Mouse (Mus musculus) intestine, embryonic 16.5 days (tissue): Measurements from ENCODE around the gene Hs3st5. TPM values are rescaled to one million over a fixed set of nuclear protein-coding genes. Genes with fewer than 3 reads are reported as not detected.

Experiments
- ATAC-seq: fragments of 200-750 bp; cut with Nextera tagmentation; 2 replicates; pipeline ENCODE4 v1.8.0; 2017; ENCODE audit warnings: moderate TSS enrichment, moderate library complexity
- H3K27ac ChIP-seq: fragments of 300-500 bp; sonication (generic); 2 replicates; pipeline ENCODE4 v1.5.1; 2014; ENCODE audit warnings: mild to moderate bottlenecking, low read length
- H3K27me3 ChIP-seq: fragments of 300-500 bp; sonication (generic); replicated peaks from 2 replicates; pipeline ENCODE4 v1.6.1; 2014; ENCODE audit warnings: low read length, control low read depth, mixed read lengths; ENCODE audit not compliant: control insufficient read depth, insufficient read depth
- H3K36me3 ChIP-seq: fragments of 300-500 bp; sonication (generic); 2 replicates; pipeline ENCODE4 v1.6.1; 2014; ENCODE audit warnings: low read length, control low read depth; ENCODE audit not compliant: control insufficient read depth, insufficient read depth
- H3K4me1 ChIP-seq: fragments of 300-500 bp; sonication (generic); 2 replicates; pipeline ENCODE4 v1.6.1; 2014; ENCODE audit warnings: low read length, control low read depth, mixed read lengths; ENCODE audit not compliant: control insufficient read depth, insufficient read depth
- H3K4me2 ChIP-seq: fragments of 300-500 bp; sonication (generic); 2 replicates; pipeline ENCODE4 v1.6.1; 2014; ENCODE audit warnings: low read depth, low read length, control low read depth
- H3K4me3 ChIP-seq: fragments of 300-500 bp; sonication (generic); 2 replicates; pipeline ENCODE4 v1.5.1; 2014; ENCODE audit warnings: mild to moderate bottlenecking, low read length
- H3K9ac ChIP-seq: fragments of 300-500 bp; sonication (generic); 2 replicates; pipeline ENCODE4 v1.6.1; 2014; ENCODE audit warnings: low read depth, low read length
- H3K9me3 ChIP-seq: fragments of 300-500 bp; sonication (generic); 2 replicates; pipeline ENCODE4 v1.6.1; 2016; ENCODE audit warnings: low read length, control low read depth; ENCODE audit not compliant: control insufficient read depth
- WGBS: fragments of 180-500 bp; shearing (Covaris S2); extraction: QIAGEN DNeasy Blood & Tissue Kit; methylation state at CpG from one replicate; pipeline ENCODE4 v1.1.7; 2014; 5-methylcytosine and 5-hydroxymethylcytosine counted together
- polyA plus RNA-seq: library from polyadenylated mRNA; unstranded; fragments of >200 nt; fragmentation: Nextera tagmentation; extraction: Ambion mirVana; gene quantifications from 2 replicates; pipeline ENCODE4 v1.2.1, GENCODE M21; 2015

Gene Hs3st5
- polyA plus RNA-seq, 1 experiment from 2014 or later: 1.4 TPM

GRCm38 (mm10) chr10:36554057-36554456 lies 47.4 kb downstream of the Hs3st5 start:
- Histone ChIP-seq H3K9ac (no peak overlapping the region), H3K4me2 (no peak overlapping the region), H3K4me1 (no peaks in the 10 kb centered on the region), H3K27me3 (no peaks in the 10 kb centered on the region), H3K36me3 (no peaks in the 10 kb centered on the region), H3K4me3 (no peak overlapping the region), H3K9me3 (no peaks in the 10 kb centered on the region), H3K27ac (no peak overlapping the region)
- 67% methylated on average over 4 of the region's 4 CpGs for WGBS
- no peak for ATAC-seq

DNA sequence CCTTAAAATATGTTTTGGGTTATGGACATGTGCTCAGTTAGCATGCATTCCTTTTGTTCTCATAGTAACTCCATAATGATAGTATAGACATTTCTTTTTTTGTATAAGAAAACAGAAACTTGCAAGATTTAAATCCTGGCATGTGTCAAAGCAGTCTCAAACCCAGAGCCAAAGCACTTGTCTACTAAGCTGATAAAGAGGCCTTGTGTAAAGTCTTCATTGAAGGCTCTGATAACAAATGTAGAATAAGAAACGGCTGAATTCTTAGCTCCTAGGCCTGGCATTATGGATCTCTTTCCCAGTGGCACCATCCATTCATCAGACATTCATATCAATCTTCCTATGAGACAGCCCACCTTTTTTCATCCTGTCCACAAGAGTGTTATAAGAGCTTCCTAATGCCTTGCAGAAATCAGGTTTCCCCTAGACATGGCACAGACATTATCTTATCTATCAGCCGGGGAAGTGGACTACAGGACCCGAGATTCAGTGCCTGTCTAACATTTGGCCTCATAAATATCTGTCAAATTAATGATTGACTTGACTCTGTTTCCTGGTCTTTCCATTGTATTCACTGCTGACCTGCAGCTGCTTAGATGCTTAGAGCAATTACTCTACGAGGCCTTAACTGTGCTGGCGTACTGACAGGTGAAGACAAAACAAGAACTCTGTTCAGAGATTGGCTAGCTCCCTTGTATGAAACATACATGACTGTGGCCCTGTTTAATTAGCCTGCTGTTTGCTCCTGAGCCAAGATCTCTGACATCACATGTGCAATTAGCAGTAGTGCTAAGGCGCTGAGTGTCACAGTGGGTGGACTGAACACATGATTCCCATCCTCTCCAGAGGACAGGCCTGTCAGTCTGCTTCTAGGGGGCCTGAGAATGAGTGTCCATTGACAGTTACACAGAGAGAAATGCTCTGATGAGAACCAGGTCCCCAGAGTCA lies 48.6 kb downstream of the Hs3st5 start:
- H3K27me3 ChIP-seq: no peaks in the 10 kb centered on the region
- H3K4me3 ChIP-seq: no peak overlapping the region
- H3K36me3 ChIP-seq: no peaks in the 10 kb centered on the region
- H3K9ac ChIP-seq: no peak overlapping the region
- H3K4me2 ChIP-seq: no peak overlapping the region
- peak; percentile 99 for ATAC-seq
- H3K27ac ChIP-seq: peak overlapping the region; percentile 72
- H3K4me1 ChIP-seq: no peaks in the 10 kb centered on the region
- 31% methylated on average over 6 of the region's 6 CpGs for WGBS
- H3K9me3 ChIP-seq: no peaks in the 10 kb centered on the region

GRCm38 (mm10) chr10:36556128-36556527 lies 49.5 kb downstream of the Hs3st5 start:
- ATAC-seq: no peak
- Histone ChIP-seq H3K27me3 (no peaks in the 10 kb centered on the region), H3K4me1 (no peaks in the 10 kb centered on the region), H3K27ac (no peak overlapping the region), H3K9me3 (no peaks in the 10 kb centered on the region), H3K4me3 (no peak overlapping the region), H3K36me3 (no peaks in the 10 kb centered on the region), H3K4me2 (no peak overlapping the region), H3K9ac (no peak overlapping the region)
- 66% methylated on average over 2 of the region's 2 CpGs for WGBS

DNA sequence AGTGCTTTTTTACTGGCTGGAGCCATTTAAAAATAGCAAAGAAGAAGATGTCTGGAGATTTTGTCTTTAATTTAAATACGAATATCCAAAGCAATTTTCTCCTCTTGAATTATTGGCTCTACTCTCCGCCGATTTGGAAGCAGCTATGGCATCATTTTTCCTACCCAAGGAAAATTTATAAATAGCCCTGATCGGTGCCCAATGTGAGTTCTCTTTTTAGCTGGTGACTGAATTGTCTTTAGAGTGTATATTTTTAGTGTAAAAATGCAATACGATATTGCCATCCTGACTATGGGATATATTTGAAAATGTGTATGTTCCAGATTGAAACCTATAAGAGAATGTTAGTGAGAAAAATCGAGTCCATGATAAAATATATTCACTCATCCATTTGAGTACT lies 51.1 kb downstream of the Hs3st5 start:
- 86% methylated on average over 6 of the region's 6 CpGs for WGBS
- no peak overlapping the region for H3K27ac ChIP-seq
- no peak for ATAC-seq
- H3K9ac ChIP-seq: no peak overlapping the region
- no peaks in the 10 kb centered on the region for H3K36me3 ChIP-seq
- no peaks in the 10 kb centered on the region for H3K27me3 ChIP-seq
- no peak overlapping the region for H3K4me2 ChIP-seq
- no peaks in the 10 kb centered on the region for H3K9me3 ChIP-seq
- no peak overlapping the region for H3K4me3 ChIP-seq
- no peaks in the 10 kb centered on the region for H3K4me1 ChIP-seq

- H3K4me3 ChIP-seq: no peak overlapping the region
- no peaks in the 10 kb centered on the region for H3K27me3 ChIP-seq
- no peaks in the 10 kb centered on the region for H3K9me3 ChIP-seq
- H3K4me2 ChIP-seq: no peak overlapping the region
- ATAC-seq: no peak
- WGBS: 90% methylated on average over 5 of the region's 5 CpGs
- H3K9ac ChIP-seq: no peak overlapping the region
- no peaks in the 10 kb centered on the region for H3K4me1 ChIP-seq
- no peak overlapping the region for H3K27ac ChIP-seq
- H3K36me3 ChIP-seq: no peaks in the 10 kb centered on the region
These were observed 52.1 kb downstream of the Hs3st5 start for GRCm38 (mm10) chr10:36558736-36559135.

- Histone ChIP-seq H3K27me3 (no peaks in the 10 kb centered on the region), H3K36me3 (no peaks in the 10 kb centered on the region), H3K27ac (no peak overlapping the region), H3K9me3 (no peaks in the 10 kb centered on the region), H3K4me1 (no peaks in the 10 kb centered on the region), H3K4me2 (no peak overlapping the region), H3K9ac (no peak overlapping the region), H3K4me3 (no peak overlapping the region)
- 42% methylated on average over 2 of the region's 2 CpGs for WGBS
- ATAC-seq: no peak
These were observed 60.6 kb downstream of the Hs3st5 start for GRCm38 (mm10) chr10:36567258-36567657.

DNA sequence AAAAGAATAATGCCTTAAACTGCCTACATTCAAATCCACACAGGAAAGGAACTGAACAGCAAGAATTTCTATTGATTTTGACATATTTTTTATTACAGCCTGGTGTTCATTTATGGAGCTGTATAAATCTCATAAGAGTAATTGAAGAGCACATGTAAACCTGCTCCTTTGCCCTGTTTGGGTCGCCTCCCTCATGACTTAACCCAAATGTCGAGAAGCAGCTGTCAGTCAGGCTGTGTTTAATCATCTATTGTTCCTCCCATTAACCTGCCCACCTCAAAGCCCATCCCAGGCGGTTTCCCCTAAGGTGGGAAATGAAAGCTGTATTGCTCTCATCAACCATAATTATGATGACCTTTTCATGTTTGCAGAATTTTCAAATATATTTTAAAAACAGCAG lies 65.9 kb downstream of the Hs3st5 start:
- no peak overlapping the region for H3K9ac ChIP-seq
- no peaks in the 10 kb centered on the region for H3K27me3 ChIP-seq
- no peak overlapping the region for H3K4me3 ChIP-seq
- ATAC-seq: no peak
- H3K27ac ChIP-seq: no peak overlapping the region
- H3K4me1 ChIP-seq: no peaks in the 10 kb centered on the region
- WGBS: 59% methylated on average over 3 of the region's 3 CpGs
- H3K4me2 ChIP-seq: no peak overlapping the region
- H3K9me3 ChIP-seq: no peaks in the 10 kb centered on the region
- H3K36me3 ChIP-seq: no peaks in the 10 kb centered on the region

GRCm38 (mm10) chr10:36578375-36579145 lies 71.9 kb downstream of the Hs3st5 start:
- Histone ChIP-seq H3K4me3 (no peak overlapping the region), H3K4me2 (no peak overlapping the region), H3K9me3 (no peaks in the 10 kb centered on the region), H3K4me1 (no peaks in the 10 kb centered on the region), H3K27ac (no peak overlapping the region), H3K27me3 (no peaks in the 10 kb centered on the region), H3K36me3 (no peaks in the 10 kb centered on the region), H3K9ac (no peak overlapping the region)
- WGBS: 72% methylated on average over 4 of the region's 4 CpGs
- ATAC-seq: no peak

DNA sequence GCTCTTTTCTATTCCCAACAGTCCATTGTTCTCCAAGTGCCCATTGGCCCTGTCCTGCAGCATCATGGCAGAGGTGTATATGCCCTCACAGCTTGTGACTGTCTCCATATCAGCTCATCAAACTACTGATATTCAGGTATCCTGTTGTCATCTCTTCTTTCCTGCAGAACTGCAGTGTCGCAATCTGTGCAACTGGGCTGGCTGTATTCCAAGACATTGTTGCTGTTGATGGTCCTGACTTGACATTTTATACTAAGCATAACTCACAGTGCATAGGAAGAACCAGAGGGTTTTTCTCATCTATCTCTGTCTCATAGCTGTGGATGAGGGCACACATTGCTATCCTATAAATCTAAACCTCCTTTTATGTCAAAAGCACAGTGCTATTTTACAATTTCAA lies 103.8 kb downstream of the Hs3st5 start:
- no peaks in the 10 kb centered on the region for H3K36me3 ChIP-seq
- no peak for ATAC-seq
- no peaks in the 10 kb centered on the region for H3K9me3 ChIP-seq
- no peak overlapping the region for H3K4me3 ChIP-seq
- H3K27me3 ChIP-seq: no peaks in the 10 kb centered on the region
- 50% methylated on average over 1 of the region's 1 CpGs for WGBS
- H3K4me1 ChIP-seq: no peaks in the 10 kb centered on the region
- no peak overlapping the region for H3K27ac ChIP-seq
- no peak overlapping the region for H3K9ac ChIP-seq
- no peak overlapping the region for H3K4me2 ChIP-seq
